15 mouse cellular contexts compared by ENCODE assay signal in genomic region chr9:35161721-35162120, GRCm38 (mm10).
"Had no signal": no experiment of that assay in that cellular context is flagged by ENCODE, and none has a peak within 500 bp of the region (broad histone marks: within the 10 kb centered on the region; RNA-seq: fewer than 3 reads in every experiment).

No protein-coding gene starts in this region.

- H3K27ac ChIP-seq: kidney, embryonic 15.5 days; left cerebral cortex, adult 2 months; liver, embryonic 15.5 days had no signal

- DNase-seq: kidney, postnatal 10 days; layer of hippocampus, postnatal 36 days; lung, adult 2 months; lung, postnatal 14 days; lung, postnatal 4 days; midbrain, embryonic 14.5 days; thymus, adult 2 months; thymus, postnatal 14 days; thymus, postnatal 4 days had no signal

- H3K27me3 ChIP-seq: kidney, embryonic 15.5 days; liver, embryonic 15.5 days had no signal

- H3K4me3 ChIP-seq: kidney, embryonic 15.5 days; left cerebral cortex, adult 2 months; liver, embryonic 15.5 days had no signal

- H3K9me3 ChIP-seq: kidney, embryonic 15.5 days; liver, embryonic 15.5 days had no signal

- H3K9ac ChIP-seq: kidney, embryonic 15.5 days; liver, embryonic 15.5 days had no signal

- ATAC-seq: inflammation-experienced regulatory T-cells, adult 6 months; intestine, embryonic 16.5 days had no signal

- H3K4me2 ChIP-seq: kidney, embryonic 15.5 days; liver, embryonic 15.5 days; midbrain, embryonic 11.5 days had no signal
